ENCODE assay signal across 28 mouse cellular contexts in genomic region chr11:21677034-21677433, GRCm38 (mm10).
DNase-seq lines count a peak whose midpoint lies in the region; ATAC-seq and TF ChIP-seq lines count a peak whose summit lies in the region.
"Had no signal": no experiment of that assay in that cellular context is flagged by ENCODE, and none has a peak within 500 bp of the region (broad histone marks: within the 10 kb centered on the region; RNA-seq: fewer than 3 reads in every experiment).

No protein-coding gene starts in this region.

- no peak overlapping the region for H3K4me3 ChIP-seq in layer of hippocampus, adult 2 months
- H3K4me3 ChIP-seq in lung, embryonic 15.5 days, result no peak overlapping the region
- no peak overlapping the region for H3K4me3 ChIP-seq in CH12.LX (replicated peaks in 1 of 3; ENCODE audit: low read depth in 2 of 3, low read length in 2 of 3, poor library complexity in 1 of 3)
- no peak overlapping the region for H3K4me3 ChIP-seq in stomach, postnatal 0 days (ENCODE audit: low read depth, low read length)
- H3K4me3 ChIP-seq: embryonic facial prominence, embryonic 10.5 days; embryonic facial prominence, embryonic 13.5 days; erythroblast, embryonic 14.5 days; forebrain, embryonic 12.5 days; forebrain, embryonic 15.5 days; heart, adult 2 months; heart, embryonic 10.5 days; heart, embryonic 13.5 days had no signal

- WGBS in lung, embryonic 15.5 days, result 71% methylated on average over 2 of the region's 2 CpGs
- 67% methylated on average over 2 of the region's 2 CpGs for WGBS in stomach, postnatal 0 days

- no peaks in the 10 kb centered on the region for H3K79me2 ChIP-seq in CH12.LX (replicated peaks; ENCODE audit: control insufficient read depth, extremely low read depth, insufficient read depth, poor library complexity, severe bottlenecking)

- ATAC-seq in lung, embryonic 15.5 days (ENCODE audit: borderline replicate concordance, extremely low read depth, low FRiP score, low TSS enrichment), result peak; percentile 23
- no peak for ATAC-seq in stomach, postnatal 0 days (ENCODE audit: low FRiP score, low TSS enrichment)
- ATAC-seq: activated CD4-positive, CD25-positive, alpha-beta regulatory T cell, adult 4 months; forebrain, embryonic 15.5 days had no signal

- no peaks in the 10 kb centered on the region for H3K4me1 ChIP-seq in lung, embryonic 15.5 days
- H3K4me1 ChIP-seq in CH12.LX (ENCODE audit: control insufficient read depth in 1 of 2, insufficient read depth in 2 of 2), result 0 out of 4 replicates have a peak, but pooled peaks cover 0 to 2% of the 10 kb centered on the region in 2 experiments
- H3K4me1 ChIP-seq in stomach, postnatal 0 days (replicated peaks; ENCODE audit: control insufficient read depth, insufficient read depth), result no peaks in the 10 kb centered on the region
- H3K4me1 ChIP-seq: embryonic facial prominence, embryonic 10.5 days; embryonic facial prominence, embryonic 13.5 days; forebrain, embryonic 12.5 days; forebrain, embryonic 15.5 days; heart, embryonic 10.5 days; heart, embryonic 13.5 days had no signal

- H3K9me3 ChIP-seq in lung, embryonic 15.5 days, result no peaks in the 10 kb centered on the region
- no peaks in the 10 kb centered on the region for H3K9me3 ChIP-seq in CH12.LX (replicated peaks; ENCODE audit: low read length)
- H3K9me3 ChIP-seq in stomach, postnatal 0 days (ENCODE audit: control insufficient read depth, low read length), result no peaks in the 10 kb centered on the region
- H3K9me3 ChIP-seq: embryonic facial prominence, embryonic 10.5 days; embryonic facial prominence, embryonic 13.5 days; forebrain, embryonic 12.5 days; forebrain, embryonic 15.5 days; heart, embryonic 10.5 days; heart, embryonic 13.5 days had no signal

- H3K36me3 ChIP-seq in lung, embryonic 15.5 days, result no peaks in the 10 kb centered on the region
- no peaks in the 10 kb centered on the region for H3K36me3 ChIP-seq in CH12.LX (replicated peaks in 1 of 2; ENCODE audit: control insufficient read depth in 1 of 2, insufficient read depth in 1 of 2, low read length in 1 of 2)
- H3K36me3 ChIP-seq in stomach, postnatal 0 days (ENCODE audit: control insufficient read depth, insufficient read depth, low read length), result no peaks in the 10 kb centered on the region
- H3K36me3 ChIP-seq: embryonic facial prominence, embryonic 10.5 days; embryonic facial prominence, embryonic 13.5 days; forebrain, embryonic 12.5 days; forebrain, embryonic 15.5 days; heart, embryonic 10.5 days; heart, embryonic 13.5 days had no signal

- peak; percentile 44 for TF ChIP-seq CTCF in layer of hippocampus, adult 2 months (conservative IDR thresholded peaks at IDR 0.05)
- peak in 1 of 2 experiments; percentile 53; a peak in 2 of 4 replicates for TF ChIP-seq CTCF in CH12.LX (conservative IDR thresholded peaks at IDR 0.05 in 1 of 2, IDR thresholded peaks at IDR 0.05 in 1 of 2; ENCODE audit: low read depth in 2 of 2, low read length in 2 of 2)
- TF ChIP-seq CTCF in stomach, postnatal 0 days (IDR thresholded peaks at IDR 0.05; ENCODE audit: low read depth), result peak; percentile 36; the same call in 1 of the 2 replicates

- no peak overlapping the region for H3K9ac ChIP-seq in lung, embryonic 15.5 days
- no peak overlapping the region for H3K9ac ChIP-seq in CH12.LX (ENCODE audit: insufficient read depth, low read depth)
- no peak overlapping the region for H3K9ac ChIP-seq in stomach, postnatal 0 days (ENCODE audit: low read length)
- H3K9ac ChIP-seq: embryonic facial prominence, embryonic 13.5 days; forebrain, embryonic 12.5 days; forebrain, embryonic 15.5 days; heart, embryonic 13.5 days; hindbrain, embryonic 14.5 days had no signal

- TF ChIP-seq RAD21 in CH12.LX (IDR thresholded peaks at IDR 0.05; ENCODE audit: low read depth, low read length), result peak; percentile 61

- in situ Hi-C loops in CH12.LX (cut with MboI; ENCODE audit: low pct_ligation_motif_present, low pct_unique_long_range_greater_than_20kb, low sequenced_read_pairs), result no loop called here

- H3K4me2 ChIP-seq in lung, embryonic 15.5 days, result no peak overlapping the region
- H3K4me2 ChIP-seq in CH12.LX (ENCODE audit: insufficient read depth, low read depth, poor library complexity, severe bottlenecking), result no peak overlapping the region
- no peak overlapping the region for H3K4me2 ChIP-seq in stomach, postnatal 0 days (replicated peaks; ENCODE audit: low read depth)
- H3K4me2 ChIP-seq: embryonic facial prominence, embryonic 13.5 days; forebrain, embryonic 12.5 days; forebrain, embryonic 15.5 days; heart, embryonic 13.5 days; hindbrain, embryonic 14.5 days had no signal

- no peak for TF ChIP-seq POLR2A in CH12.LX (IDR thresholded peaks at IDR 0.05; ENCODE audit: low read depth, low read length)

- H3K27me3 ChIP-seq in lung, embryonic 15.5 days, result no peaks in the 10 kb centered on the region
- no peaks in the 10 kb centered on the region for H3K27me3 ChIP-seq in CH12.LX (replicated peaks)
- no peaks in the 10 kb centered on the region for H3K27me3 ChIP-seq in stomach, postnatal 0 days (ENCODE audit: control insufficient read depth, insufficient read depth, low read length)
- H3K27me3 ChIP-seq: embryonic facial prominence, embryonic 13.5 days; forebrain, embryonic 12.5 days; forebrain, embryonic 15.5 days; heart, embryonic 13.5 days had no signal

- DNase-seq in layer of hippocampus, adult 2 months (ENCODE audit: low spot score in 2 of 2), result no peak
- no peak for DNase-seq in layer of hippocampus, adult 18-20 months (ENCODE audit: low spot score in 2 of 2)
- no peak for DNase-seq in lung, postnatal 4 days
- DNase-seq in CH12.LX (ENCODE audit: extremely low read depth), result no peak
- DNase-seq in stomach, postnatal 0 days (ENCODE audit: low spot score), result no peak
- no peak for DNase-seq in frontal cortex, adult 2 months (ENCODE audit: extremely low spot score in 1 of 2, low spot score in 1 of 2)
- DNase-seq: adrenal gland, adult 8-10 months; adrenal gland, postnatal 25 days; B cell, adult 2 months; cerebellum, adult 11-12 months; cerebellum, adult 8-10 months; cerebellum, postnatal 36 days; embryo, embryonic 11 days; gastrocnemius, postnatal 10 days; gastrocnemius, postnatal 36 days; heart, adult 2 months; heart, postnatal 14 days; heart, postnatal 4 days had no signal

- TF ChIP-seq EP300 in CH12.LX (IDR thresholded peaks at IDR 0.05; ENCODE audit: low read length), result no peak
- no peak for TF ChIP-seq EP300 in stomach, postnatal 0 days (optimal IDR thresholded peaks at IDR 0.05)

- no peak overlapping the region for H3K27ac ChIP-seq in layer of hippocampus, adult 2 months
- H3K27ac ChIP-seq in lung, embryonic 15.5 days, result no peak overlapping the region
- no peak overlapping the region for H3K27ac ChIP-seq in CH12.LX (ENCODE audit: insufficient read depth, low read depth)
- no peak overlapping the region for H3K27ac ChIP-seq in stomach, postnatal 0 days (replicated peaks)
- H3K27ac ChIP-seq: embryonic facial prominence, embryonic 10.5 days; embryonic facial prominence, embryonic 13.5 days; forebrain, embryonic 12.5 days; forebrain, embryonic 15.5 days; heart, adult 2 months; heart, embryonic 10.5 days; heart, embryonic 13.5 days; hindbrain, embryonic 14.5 days had no signal

- dilution Hi-C loops in CH12.LX (cut with MboI; ENCODE audit: extremely low pct_ligation_motif_present, extremely low pct_unique_long_range_greater_than_20kb, low sequenced_read_pairs), result no loop called here

TF ChIP-seq in CH12.LX, 34 proteins besides CTCF, POLR2A, EP300 and RAD21:
- peak; percentile 41 for TF ChIP-seq SMC3 (IDR thresholded peaks at IDR 0.05; ENCODE audit: low read depth, low read length)
- no peak for TF ChIP-seq USF1 (IDR thresholded peaks at IDR 0.05; ENCODE audit: low read depth, low read length)
- TF ChIP-seq MEF2A (IDR thresholded peaks at IDR 0.05; ENCODE audit: borderline replicate concordance, low read depth, low read length), result no peak
- no peak for TF ChIP-seq ZNF384 (IDR thresholded peaks at IDR 0.05; ENCODE audit: low read depth, low read length)
TF ChIP-seq in CH12.LX: peak in this region for 1.
